Mouse (Mus musculus): ENCODE results near the gene Ap3b1.

DNA sequence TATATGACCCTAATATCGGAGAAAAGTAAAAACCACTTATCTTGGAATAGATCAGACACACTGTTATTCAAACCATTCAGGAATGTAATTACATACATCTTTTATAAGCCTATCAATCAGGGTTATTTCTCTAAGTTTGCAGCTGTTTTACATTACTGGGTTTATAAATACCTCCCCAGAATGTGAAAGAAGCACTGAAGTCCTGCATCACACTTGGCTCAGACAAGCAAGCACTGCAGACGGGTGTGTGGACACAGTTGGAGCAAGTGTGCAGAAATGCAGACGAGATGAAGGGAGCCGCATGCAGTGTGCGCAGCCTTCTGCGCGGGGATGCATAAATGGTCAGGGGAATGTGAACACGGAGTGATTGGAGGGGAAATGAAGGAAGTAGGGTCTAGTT is 149.6 kb downstream of the Ap3b1 start:
- no peak for TF ChIP-seq POLR2A (IDR thresholded peaks at IDR 0.05; ENCODE audit: insufficient read depth, low read depth, low read length)
- no peak for TF ChIP-seq EP300 (IDR thresholded peaks at IDR 0.05; ENCODE audit: insufficient read depth, low read depth, low read length)

Data from heart, adult 2 months (tissue).